Mouse (Mus musculus): ENCODE data around the gene Hoxa7. TPM values are rescaled to one million over a fixed set of nuclear protein-coding genes. Genes with fewer than 3 reads are reported as not detected.
A peak's percentile ranks its signal among the peaks of the same experiment; 100 is the strongest.

Hoxa7 gene
- polyA plus RNA-seq, 1 experiment from 2014 or later, result not detected

DNA sequence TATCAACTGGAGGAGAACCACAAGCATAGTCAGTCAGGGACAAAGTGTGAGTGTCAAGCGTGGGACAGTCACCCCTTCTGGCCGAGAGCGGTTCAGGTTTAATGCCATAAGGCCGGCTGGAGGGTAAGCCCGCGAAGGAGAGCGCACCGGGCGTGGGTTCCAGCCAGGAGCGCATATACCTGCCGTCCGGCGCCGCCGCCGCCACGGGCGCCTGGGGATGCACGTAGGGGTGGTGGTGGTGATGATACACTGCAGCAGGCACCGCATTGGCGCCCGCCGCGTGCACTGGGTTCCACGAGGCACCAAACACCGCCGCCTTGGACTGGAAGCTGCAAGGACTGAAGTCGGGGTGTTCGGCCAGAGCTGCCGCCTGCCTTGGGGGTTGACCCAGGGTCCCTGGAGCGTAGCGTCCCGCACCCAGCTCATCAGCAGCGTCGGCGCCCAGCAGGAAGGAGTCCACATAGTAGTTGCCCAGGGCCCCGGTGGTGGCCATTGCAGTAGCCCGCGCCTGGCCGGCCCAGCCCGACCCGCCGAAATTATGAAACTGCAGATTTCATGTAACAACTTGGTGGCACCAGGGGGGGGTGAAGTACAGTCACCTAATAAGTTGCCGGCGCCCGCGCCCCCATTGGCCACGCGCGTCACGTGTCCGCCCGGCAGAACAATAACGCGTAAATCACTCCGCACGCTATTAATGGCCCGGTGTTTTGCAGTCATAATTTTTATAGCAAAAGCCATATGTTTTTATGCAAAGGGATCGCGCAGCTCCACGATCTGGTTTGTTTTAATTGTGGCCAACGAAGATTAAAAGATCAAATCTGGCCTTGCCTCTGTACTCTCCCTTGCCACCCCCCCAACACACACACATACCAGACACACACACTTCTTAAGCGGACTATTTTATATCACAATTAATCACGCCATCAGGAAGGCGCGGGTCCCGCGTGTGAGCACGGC lies 4.2 kb upstream of the Hoxa7 start:
- Histone ChIP-seq H3K27me3 (peaks cover 98% of the 10 kb centered on the region), H3K4me2 (replicated peaks) (no peak overlapping the region), H3K9me3 (no peaks in the 10 kb centered on the region), H3K9ac (replicated peaks) (no peak overlapping the region), H3K27ac (replicated peaks) (no peak overlapping the region), H3K4me3 (0 out of 2 replicates have a peak overlapping the region, but pooled peaks have one; percentile 10), H3K4me1 (peaks cover 4% of the 10 kb centered on the region), H3K36me3 (no peaks in the 10 kb centered on the region)
- ATAC-seq (ENCODE audit: low FRiP score, low read depth), result no peak
- WGBS, result 3% methylated on average over 68 of the region's 69 CpGs

DNA sequence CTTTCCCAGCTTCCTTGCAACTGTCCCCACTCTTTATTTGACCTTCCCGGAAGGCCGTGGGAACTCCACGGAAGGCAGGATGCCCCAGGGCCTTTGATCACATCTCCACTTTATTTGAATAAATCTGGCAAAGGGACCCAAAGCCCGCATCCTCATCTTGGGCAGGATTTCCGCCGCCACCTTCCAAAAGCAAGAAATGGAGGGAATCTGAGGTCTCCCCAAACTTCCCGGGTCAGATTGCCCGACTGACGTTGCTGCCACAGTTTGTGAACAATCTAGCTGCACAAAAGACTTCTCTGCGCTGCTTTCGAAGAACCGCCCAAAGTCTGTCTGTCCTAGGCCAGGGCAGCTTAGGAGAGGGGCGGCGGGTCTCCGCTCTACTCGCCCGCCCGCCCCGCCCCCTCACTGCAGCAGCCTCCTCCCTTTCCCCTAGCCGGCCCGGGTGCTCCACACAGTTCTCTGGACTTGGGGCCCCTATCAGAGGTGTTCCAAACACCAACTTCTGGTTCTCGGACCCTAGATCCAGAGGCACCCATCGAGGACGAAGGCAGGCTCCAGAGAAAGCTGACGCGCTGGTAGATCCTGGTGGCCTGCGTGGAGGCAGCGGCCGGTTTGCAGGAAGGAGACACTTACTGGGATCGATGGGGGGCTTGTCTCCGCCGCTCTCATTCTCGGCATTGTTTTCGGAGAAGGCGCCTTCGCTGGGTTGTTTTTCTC lies 3.4 kb upstream of the Hoxa7 start:
- no peaks in the 10 kb centered on the region for H3K36me3 ChIP-seq
- H3K4me2 ChIP-seq (replicated peaks), result no peak overlapping the region
- 2% methylated on average over 36 of the region's 36 CpGs for WGBS
- H3K27ac ChIP-seq (replicated peaks), result no peak overlapping the region
- no peak overlapping the region for H3K4me3 ChIP-seq
- peaks cover 4% of the 10 kb centered on the region for H3K4me1 ChIP-seq
- ATAC-seq (ENCODE audit: low FRiP score, low read depth), result no peak
- H3K9ac ChIP-seq (replicated peaks), result no peak overlapping the region
- H3K9me3 ChIP-seq, result no peaks in the 10 kb centered on the region
- H3K27me3 ChIP-seq, result peaks cover 98% of the 10 kb centered on the region

DNA sequence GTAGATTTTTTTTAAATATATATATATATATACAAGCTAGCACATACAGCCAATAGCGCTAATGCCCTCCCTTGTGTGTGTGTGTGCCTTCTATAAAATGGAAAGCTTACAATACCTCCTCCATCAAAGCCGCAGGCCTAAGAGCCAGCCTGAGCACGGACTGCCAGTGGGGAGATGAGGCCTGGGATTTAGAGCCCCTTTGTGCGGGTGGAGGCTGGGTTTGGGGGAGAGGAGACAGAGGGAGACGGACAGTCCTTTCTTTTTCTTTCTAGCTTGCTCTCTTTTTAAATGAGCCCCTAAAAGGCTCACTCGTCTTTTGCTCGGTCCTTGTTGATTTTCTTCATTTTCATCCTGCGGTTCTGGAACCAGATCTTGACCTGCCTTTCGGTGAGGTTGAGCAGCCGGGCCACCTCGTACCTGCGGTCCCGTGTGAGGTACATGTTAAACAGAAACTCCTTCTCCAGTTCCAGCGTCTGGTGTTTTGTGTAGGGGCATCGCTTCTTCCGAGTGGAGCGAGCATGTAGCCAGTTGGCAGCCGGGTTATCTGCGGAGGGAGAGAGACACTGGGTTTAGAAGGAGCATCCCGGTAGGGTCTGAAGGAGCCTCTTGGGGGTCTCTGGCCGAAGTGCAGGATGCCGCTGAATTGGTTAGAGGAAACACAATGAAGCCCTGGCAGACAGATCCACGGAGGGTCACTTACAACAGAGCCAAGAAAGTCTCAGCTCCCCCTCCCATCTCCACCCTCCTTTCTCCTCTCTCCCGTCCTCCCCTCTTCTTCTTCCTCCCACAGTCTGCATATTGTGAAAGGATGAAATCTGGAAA lies 2.5 kb upstream of the Hoxa7 start:
- no peak overlapping the region for H3K4me2 ChIP-seq (replicated peaks)
- no peak overlapping the region for H3K4me3 ChIP-seq
- no peak for ATAC-seq (ENCODE audit: low FRiP score, low read depth)
- H3K4me1 ChIP-seq, result peaks cover 4% of the 10 kb centered on the region
- H3K27ac ChIP-seq (replicated peaks), result no peak overlapping the region
- no peaks in the 10 kb centered on the region for H3K9me3 ChIP-seq
- peaks cover 98% of the 10 kb centered on the region for H3K27me3 ChIP-seq
- no peaks in the 10 kb centered on the region for H3K36me3 ChIP-seq
- 2% methylated on average over 24 of the region's 24 CpGs for WGBS
- H3K9ac ChIP-seq (replicated peaks), result no peak overlapping the region

DNA sequence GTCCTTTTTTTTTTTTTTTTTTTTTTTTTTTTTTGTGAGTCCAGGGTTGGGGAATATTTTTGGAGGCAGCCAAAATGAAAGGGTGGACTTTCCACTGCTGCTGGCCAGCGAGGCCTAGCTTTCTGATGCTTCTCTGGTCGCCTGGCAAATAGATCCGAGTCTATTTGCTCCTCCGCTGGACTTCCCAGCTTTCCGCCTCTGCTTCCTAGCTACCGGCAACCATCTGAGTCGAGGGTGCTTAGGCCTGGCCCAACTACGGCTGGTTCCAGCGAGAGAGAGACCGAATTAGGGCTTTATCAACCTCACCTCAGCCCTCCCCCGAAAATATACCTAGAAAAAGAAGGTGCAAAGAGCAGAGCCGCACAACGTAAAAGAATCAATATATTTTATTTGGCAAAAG lies 1.1 kb upstream of the Hoxa7 start:
- H3K4me3 ChIP-seq, result no peak overlapping the region
- H3K36me3 ChIP-seq, result no peaks in the 10 kb centered on the region
- ATAC-seq (ENCODE audit: low FRiP score, low read depth), result no peak
- H3K4me1 ChIP-seq, result peaks cover 4% of the 10 kb centered on the region
- no peak overlapping the region for H3K4me2 ChIP-seq (replicated peaks)
- no peak overlapping the region for H3K9ac ChIP-seq (replicated peaks)
- no peak overlapping the region for H3K27ac ChIP-seq (replicated peaks)
- no peaks in the 10 kb centered on the region for H3K9me3 ChIP-seq
- WGBS, result 7% methylated on average over 13 of the region's 13 CpGs
- peaks cover 100% of the 10 kb centered on the region for H3K27me3 ChIP-seq

DNA sequence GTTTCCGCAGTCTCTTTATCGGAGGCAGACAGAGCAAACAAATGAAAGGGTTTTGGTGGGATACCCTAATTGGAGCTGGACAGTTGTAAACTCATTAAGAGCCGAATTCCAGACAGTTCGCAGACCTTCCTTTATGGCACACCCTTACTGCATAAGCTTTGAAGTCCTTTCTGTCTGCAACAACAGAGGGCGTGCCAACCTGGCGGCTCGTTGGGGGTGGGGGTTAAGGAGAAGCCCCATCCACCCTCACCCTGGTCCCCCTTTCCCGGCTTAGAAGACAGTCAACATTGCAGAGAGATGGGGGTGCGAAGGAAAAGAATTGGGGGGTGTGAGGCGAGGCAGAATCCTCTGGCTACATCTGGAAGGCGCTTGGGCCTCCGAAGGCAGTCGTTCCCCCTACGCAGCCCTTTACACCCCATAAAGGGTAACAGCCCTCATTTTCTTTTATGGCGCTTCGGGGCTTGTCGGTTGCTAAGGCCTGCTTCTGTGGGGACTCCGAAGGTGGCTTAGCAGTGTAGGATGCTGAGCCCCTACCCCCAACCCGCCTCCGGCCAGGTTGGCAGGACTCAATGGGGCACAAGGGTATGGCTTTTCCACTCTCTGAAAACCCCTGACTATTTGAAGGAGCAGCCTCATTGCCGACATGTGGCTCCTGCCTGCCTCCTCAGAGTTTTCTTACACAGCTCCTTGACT lies 485 bp upstream of the Hoxa7 start:
- H3K9me3 ChIP-seq, result no peaks in the 10 kb centered on the region
- no peak for ATAC-seq (ENCODE audit: low FRiP score, low read depth)
- peak overlapping the region; percentile 70 for H3K4me2 ChIP-seq (replicated peaks)
- peaks cover 9% of the 10 kb centered on the region for H3K4me1 ChIP-seq
- no peak overlapping the region for H3K27ac ChIP-seq (replicated peaks)
- peaks cover 100% of the 10 kb centered on the region for H3K27me3 ChIP-seq
- no peaks in the 10 kb centered on the region for H3K36me3 ChIP-seq
- no peak overlapping the region for H3K4me3 ChIP-seq
- 5% methylated on average over 21 of the region's 21 CpGs for WGBS
- H3K9ac ChIP-seq (replicated peaks), result no peak overlapping the region

DNA sequence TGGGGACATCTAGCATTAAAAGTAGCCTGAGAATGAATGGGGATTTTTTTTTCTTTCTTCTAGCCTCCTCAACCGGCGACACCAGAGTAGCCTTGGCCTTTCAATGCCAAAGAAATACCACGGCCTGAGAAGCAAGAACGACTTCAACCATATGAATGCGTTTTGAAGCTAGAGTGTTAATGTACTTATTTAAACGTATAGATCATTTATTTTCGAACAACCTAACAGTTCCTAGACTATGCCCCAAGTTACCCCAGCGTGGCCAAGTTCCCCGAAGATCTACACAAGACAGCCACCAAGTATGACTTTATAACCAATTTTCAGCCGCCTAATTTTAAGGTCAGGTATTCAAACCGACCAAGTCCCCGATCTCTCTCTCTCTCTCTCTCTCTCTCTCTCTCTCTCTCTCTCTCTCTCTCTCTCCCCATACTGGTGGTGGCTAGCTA lies 766 bp downstream of the Hoxa7 start:
- H3K9ac ChIP-seq (replicated peaks), result no peak overlapping the region
- H3K27me3 ChIP-seq, result peaks cover 100% of the 10 kb centered on the region
- H3K36me3 ChIP-seq, result no peaks in the 10 kb centered on the region
- H3K4me2 ChIP-seq (replicated peaks), result peak overlapping the region; percentile 70
- peaks cover 14% of the 10 kb centered on the region for H3K4me1 ChIP-seq
- no peaks in the 10 kb centered on the region for H3K9me3 ChIP-seq
- 9% methylated on average over 12 of the region's 12 CpGs for WGBS
- peak overlapping the region; percentile 42; the same call in 1 of the 2 replicates for H3K4me3 ChIP-seq
- no peak for ATAC-seq (ENCODE audit: low FRiP score, low read depth)
- no peak overlapping the region for H3K27ac ChIP-seq (replicated peaks)

DNA sequence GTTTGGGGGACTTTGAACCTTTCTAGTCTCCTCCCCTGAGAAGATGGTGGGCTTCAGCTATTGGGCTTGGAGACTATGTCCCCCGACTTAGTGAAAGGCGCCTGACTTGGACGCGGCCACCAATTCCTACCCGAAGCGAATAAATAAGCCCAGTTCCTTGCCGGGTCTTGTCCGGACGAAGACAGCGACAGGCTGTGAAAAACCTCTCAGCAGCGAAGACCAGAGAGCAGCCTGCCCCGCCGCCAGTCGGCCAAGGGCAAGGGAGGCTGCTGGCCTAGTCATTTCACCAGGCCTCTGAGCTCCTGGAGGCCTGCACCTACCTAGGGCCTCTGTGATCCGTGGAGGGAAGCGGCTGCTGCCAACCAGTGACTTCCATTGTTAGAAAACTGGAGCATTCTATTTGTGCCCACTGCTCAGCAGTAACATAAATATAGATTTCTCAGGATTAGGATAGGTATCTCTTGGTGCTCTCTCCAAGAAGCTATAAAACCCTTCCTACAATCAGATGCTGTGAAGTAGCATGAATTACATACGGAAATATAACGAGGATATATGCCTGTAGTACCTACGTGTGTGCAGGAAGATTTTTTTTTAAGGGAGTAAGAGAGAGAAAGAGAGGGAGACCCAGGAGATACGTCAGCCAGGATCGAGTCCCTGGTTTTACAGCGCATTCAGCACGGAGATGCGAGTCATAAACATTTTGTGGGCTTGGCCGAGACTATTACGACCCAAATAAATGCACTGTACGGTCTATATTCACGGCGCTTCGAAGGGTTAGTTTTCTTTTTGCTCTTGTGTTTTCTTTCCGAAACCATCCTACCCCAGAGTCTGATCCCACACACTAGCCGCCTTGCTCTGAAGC lies 1.4 kb downstream of the Hoxa7 start:
- no peaks in the 10 kb centered on the region for H3K9me3 ChIP-seq
- H3K27ac ChIP-seq (replicated peaks), result no peak overlapping the region
- H3K4me2 ChIP-seq (replicated peaks), result no peak overlapping the region
- WGBS, result 9% methylated on average over 32 of the region's 32 CpGs
- no peak overlapping the region for H3K4me3 ChIP-seq
- ATAC-seq (ENCODE audit: low FRiP score, low read depth), result no peak
- peaks cover 14% of the 10 kb centered on the region for H3K4me1 ChIP-seq
- no peak overlapping the region for H3K9ac ChIP-seq (replicated peaks)
- peaks cover 100% of the 10 kb centered on the region for H3K27me3 ChIP-seq
- H3K36me3 ChIP-seq, result no peaks in the 10 kb centered on the region

DNA sequence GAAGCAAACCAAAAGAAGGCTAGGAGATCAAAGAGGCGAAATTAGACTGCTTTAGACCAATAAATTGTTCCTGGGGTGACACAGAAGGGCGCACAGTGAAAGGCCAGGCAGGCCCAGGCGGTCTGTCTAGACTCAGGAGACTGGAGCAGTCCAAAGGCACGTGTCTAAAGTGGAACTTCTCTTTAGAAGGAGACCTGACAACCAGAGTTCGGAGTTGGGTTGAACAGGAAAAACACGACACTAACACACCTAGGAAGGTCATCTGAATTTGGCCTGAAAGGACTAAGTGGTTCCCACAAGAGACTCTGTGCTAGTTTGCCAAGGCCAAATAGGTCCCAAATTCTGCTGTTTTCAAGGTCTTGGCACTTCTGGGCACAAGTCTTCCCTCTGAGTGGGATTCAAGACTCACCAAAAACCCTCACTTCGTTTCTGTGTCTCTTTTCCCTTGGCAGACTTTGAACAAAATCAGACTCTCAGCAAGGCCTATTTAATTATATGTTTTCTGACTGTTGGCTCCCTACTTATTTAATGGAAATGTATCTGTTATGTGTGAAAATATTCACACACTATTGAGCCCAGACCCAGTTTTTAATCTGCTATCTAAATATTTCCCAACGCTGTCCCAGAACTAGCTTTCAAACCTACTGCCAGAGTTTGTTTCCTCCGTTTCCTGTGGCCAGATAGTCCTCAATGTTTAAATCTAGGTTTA lies 2.3 kb downstream of the Hoxa7 start:
- Histone ChIP-seq H3K27me3 (peaks cover 100% of the 10 kb centered on the region), H3K9ac (replicated peaks) (no peak overlapping the region), H3K4me2 (replicated peaks) (no peak overlapping the region), H3K4me1 (peaks cover 14% of the 10 kb centered on the region), H3K9me3 (no peaks in the 10 kb centered on the region), H3K36me3 (no peaks in the 10 kb centered on the region), H3K4me3 (no peak overlapping the region), H3K27ac (replicated peaks) (no peak overlapping the region)
- WGBS, result 16% methylated on average over 9 of the region's 9 CpGs
- no peak for ATAC-seq (ENCODE audit: low FRiP score, low read depth)

DNA sequence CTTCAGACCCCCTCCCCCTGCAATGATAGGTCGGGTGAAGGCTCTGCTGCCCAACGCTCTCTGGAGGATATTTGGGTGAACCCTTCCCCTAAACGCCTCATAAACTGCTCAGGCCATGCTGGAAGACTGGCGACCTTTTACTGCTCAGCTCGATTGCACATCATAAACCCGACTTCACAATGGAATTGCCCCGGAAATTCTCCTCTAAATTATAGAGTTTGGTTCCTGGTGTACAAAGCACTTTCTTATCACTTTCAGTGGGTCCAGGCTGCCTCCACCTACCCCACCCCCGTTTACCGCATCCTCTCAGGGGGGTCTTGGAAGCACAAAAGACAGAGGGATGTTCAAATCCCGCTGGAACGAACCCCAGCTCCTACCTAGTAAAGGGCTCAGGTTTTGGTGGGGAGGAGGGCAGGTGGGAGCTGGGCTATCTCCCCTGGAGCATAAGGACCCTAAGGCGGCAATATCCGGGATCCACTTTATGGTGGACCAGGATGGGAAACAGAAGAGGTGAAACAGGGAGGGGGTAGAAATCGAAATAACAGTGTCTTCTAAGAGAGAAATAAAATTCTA lies 2.9 kb downstream of the Hoxa7 start:
- 7% methylated on average over 14 of the region's 14 CpGs for whole genome bisulfite sequencing
- H3K4me3 ChIP-seq, result no peak overlapping the region
- no peak for ATAC-seq (ENCODE audit: low FRiP score, low read depth)
- peaks cover 99% of the 10 kb centered on the region for H3K27me3 ChIP-seq
- no peak overlapping the region for H3K27ac ChIP-seq (replicated peaks)
- H3K9ac ChIP-seq (replicated peaks), result no peak overlapping the region
- H3K4me1 ChIP-seq, result peaks cover 14% of the 10 kb centered on the region
- no peaks in the 10 kb centered on the region for H3K36me3 ChIP-seq
- no peak overlapping the region for H3K4me2 ChIP-seq (replicated peaks)
- H3K9me3 ChIP-seq, result no peaks in the 10 kb centered on the region
